Mouse (Mus musculus) spleen, adult 2 months (tissue): ENCODE data around the gene Gm49342. TPM values are rescaled to one million over a fixed set of nuclear protein-coding genes. Genes with fewer than 3 reads are reported as not detected.
"Not testable (repeated sequence)": the region's sequence is repeated elsewhere in the genome, so short reads cannot be mapped to it uniquely, and the experiment has no call there.

Source experiments
- DNase-seq, 2 experiments: peaks; one replicate each; pipeline versions ENCODE4 v3.0.0 to v3.0.0-alpha.2; 2012 to 2021; ENCODE audit warnings: low spot score in 2 of 2, low read depth in 1 of 2
- H3K27ac ChIP-seq: fragments of 200-500 bp; 2 replicates; pipeline ENCODE4 v1.5.1; 2012; ENCODE audit warnings: low read length, inconsistent platforms; ENCODE audit not compliant: insufficient read depth
- H3K27me3 ChIP-seq: fragments of 200-500 bp; 2 replicates; pipeline ENCODE4 v1.6.1; 2012; ENCODE audit warnings: mild to moderate bottlenecking, moderate library complexity, low read length, inconsistent platforms; ENCODE audit not compliant: control insufficient read depth, insufficient read depth
- H3K36me3 ChIP-seq: fragments of 200-500 bp; 2 replicates; pipeline ENCODE4 v1.6.1; 2012; ENCODE audit warnings: mild to moderate bottlenecking, low read length, inconsistent platforms; ENCODE audit not compliant: control insufficient read depth, insufficient read depth
- H3K4me1 ChIP-seq: fragments of 200-500 bp; 2 replicates; pipeline ENCODE4 v1.6.1; 2011; ENCODE audit warnings: inconsistent platforms; ENCODE audit not compliant: control insufficient read depth, insufficient read depth, insufficient read length
- H3K4me3 ChIP-seq: fragments of 200-500 bp; 2 replicates; pipeline ENCODE4 v1.5.1; 2011; ENCODE audit warnings: mild to moderate bottlenecking, inconsistent platforms; ENCODE audit not compliant: insufficient read depth, insufficient read length; ENCODE audit errors: extremely low read depth
- CTCF ChIP-seq: fragments of 200-500 bp; IDR thresholded peaks from 2 replicates; pipeline ENCODE4 v1.5.1; 2011; ENCODE audit warnings: mild to moderate bottlenecking, inconsistent platforms; ENCODE audit not compliant: insufficient read depth, insufficient read length, insufficient replicate concordance; ENCODE audit errors: extremely low read depth
- POLR2A ChIP-seq: fragments of 200-500 bp; IDR thresholded peaks from 2 replicates; pipeline ENCODE4 v1.6.1; 2011; ENCODE audit warnings: low read depth, low read length, inconsistent platforms
- WGBS: fragments of 180-500 bp; shearing (Covaris S2); methylation state at CpG from one replicate; pipeline ENCODE4 v1.1.7; 2018; 5-methylcytosine and 5-hydroxymethylcytosine counted together
- polyA plus RNA-seq: library from polyadenylated mRNA; depleted of rRNA; stranded (reverse); fragments of >200 nt; gene quantifications from 2 replicates; pipeline ENCODE4 v1.2.3, GENCODE M21; 2012

Gm49342 gene
- polyA plus RNA-seq, 1 experiment = 28.4 TPM

- WGBS = 37% methylated on average over 26 of the region's 26 CpGs
- Histone ChIP-seq H3K4me1 (no peaks in the 10 kb centered on the region), H3K27me3 (no peaks in the 10 kb centered on the region), H3K4me3 (peak overlapping the region; percentile 41; the same call in 1 of the 2 replicates), H3K36me3 (no peaks in the 10 kb centered on the region; the same call in 1 of the 2 replicates), H3K27ac (no peak overlapping the region)
- DNase-seq = no peak
- no peak for TF ChIP-seq POLR2A
- peak; percentile 24; the same call in 1 of the 2 replicates for TF ChIP-seq CTCF
Measured at GRCm38 (mm10) chr14:50903973-50904827, 40.1 kb upstream of the Gm49342 start.

DNA sequence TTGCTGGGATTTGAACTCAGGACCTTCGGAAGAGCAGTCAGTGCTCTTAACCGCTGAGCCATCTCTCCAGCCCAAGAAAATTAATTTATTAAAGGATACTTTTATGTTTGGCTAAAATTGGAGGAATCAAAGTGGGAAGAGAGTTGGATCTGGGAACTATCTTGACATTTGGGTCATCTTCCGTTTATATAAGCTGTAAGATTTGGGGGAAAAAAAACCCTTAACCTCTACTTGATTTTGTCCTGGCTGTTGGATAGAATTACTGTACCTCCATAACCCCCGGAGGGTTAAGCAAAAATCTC lies 39.5 kb upstream of the Gm49342 start:
- no peak overlapping the region for H3K27ac ChIP-seq
- no peak for TF ChIP-seq POLR2A
- TF ChIP-seq CTCF = no peak
- WGBS = 91% methylated on average over 4 of the region's 4 CpGs
- H3K36me3 ChIP-seq = no peaks in the 10 kb centered on the region; the same call in 1 of the 2 replicates
- no peaks in the 10 kb centered on the region for H3K27me3 ChIP-seq
- no peak overlapping the region for H3K4me3 ChIP-seq
- H3K4me1 ChIP-seq = no peaks in the 10 kb centered on the region
- no peak for DNase-seq

GRCm38 (mm10) chr14:50905327-50905726 lies 39.0 kb upstream of the Gm49342 start:
- H3K36me3 ChIP-seq, H3K27me3 ChIP-seq, H3K27ac ChIP-seq, DNase-seq, H3K4me1 ChIP-seq, H3K4me3 ChIP-seq: not testable (repeated sequence)

- Histone ChIP-seq H3K36me3 (no peaks in the 10 kb centered on the region; the same call in 1 of the 2 replicates), H3K27ac (no peak overlapping the region), H3K4me3 (no peak overlapping the region), H3K27me3 (no peaks in the 10 kb centered on the region), H3K4me1 (no peaks in the 10 kb centered on the region)
- DNase-seq = no peak
- no peak for TF ChIP-seq POLR2A
- TF ChIP-seq CTCF = no peak
- WGBS = 76% methylated on average over 4 of the region's 4 CpGs
Measured at GRCm38 (mm10) chr14:50908126-50908525, 36.2 kb upstream of the Gm49342 start.

DNA sequence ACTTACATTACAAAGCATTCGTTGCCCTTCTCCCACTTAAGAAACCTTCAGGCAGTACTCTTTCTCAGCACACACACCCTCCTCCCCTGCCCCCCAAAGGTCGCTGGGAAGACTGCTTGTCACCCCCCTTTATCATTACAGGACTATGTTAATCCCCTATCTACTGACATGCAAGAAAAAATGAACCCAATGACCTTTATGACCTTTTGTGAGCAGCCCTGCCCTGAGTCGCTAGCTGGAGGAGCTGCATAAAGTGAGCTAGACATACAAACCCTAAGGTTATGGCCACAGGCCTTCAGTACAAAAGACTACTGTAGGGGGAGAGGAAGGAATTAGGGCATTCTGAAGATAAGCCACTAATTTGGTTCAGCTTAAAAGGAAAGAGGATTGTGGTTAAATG lies 33.0 kb upstream of the Gm49342 start:
- DNase-seq = no peak
- Histone ChIP-seq H3K4me1 (no peaks in the 10 kb centered on the region), H3K27me3 (no peaks in the 10 kb centered on the region), H3K27ac (no peak overlapping the region), H3K36me3 (peaks cover 17% of the 10 kb centered on the region), H3K4me3 (no peak overlapping the region)
- WGBS = 88% methylated on average over 3 of the region's 3 CpGs
- TF ChIP-seq POLR2A (no peak), CTCF (no peak)

GRCm38 (mm10) chr14:50923437-50923836 lies 20.9 kb upstream of the Gm49342 start:
- H3K4me3 ChIP-seq, H3K27ac ChIP-seq, H3K27me3 ChIP-seq, H3K4me1 ChIP-seq, DNase-seq: not testable (repeated sequence)
- WGBS = 71% methylated on average over 1 of the region's 1 CpGs
- H3K36me3 ChIP-seq = peaks cover 25% of the 10 kb centered on the region

GRCm38 (mm10) chr14:50924281-50925064 lies 19.8 kb upstream of the Gm49342 start, which contains the start of the genes Osgep and Apex1:
TSS of gene Osgep (minus strand) at chr14:50924893.
TSS of gene Apex1 (plus strand) at chr14:50924968.
- peak within 1 kb of the TSS; percentile 85 for H3K4me3 ChIP-seq
- peaks cover 31% of the 10 kb centered on the region for H3K36me3 ChIP-seq
- TF ChIP-seq CTCF (no peak), POLR2A (peak; percentile 72)
- H3K27ac ChIP-seq = peak within 1 kb of the TSS; percentile 97
- no peaks in the 10 kb centered on the region for H3K27me3 ChIP-seq
- under 1% methylated on average over 57 of the region's 57 CpGs for WGBS
- H3K4me1 ChIP-seq = peaks cover 5% of the 10 kb centered on the region; the same call in 1 of the 2 replicates
- DNase-seq = peak; percentile 94 to 95
